Mouse (Mus musculus) ovary, adult 18-20 months (tissue): ENCODE data around the gene Adamtsl3.

Experiments used
- DNase-seq: peaks from one replicate; pipeline ENCODE4 v3.0.0; 2022; ENCODE audit warnings: low spot score, mixed read lengths

Adamtsl3 gene

DNA sequence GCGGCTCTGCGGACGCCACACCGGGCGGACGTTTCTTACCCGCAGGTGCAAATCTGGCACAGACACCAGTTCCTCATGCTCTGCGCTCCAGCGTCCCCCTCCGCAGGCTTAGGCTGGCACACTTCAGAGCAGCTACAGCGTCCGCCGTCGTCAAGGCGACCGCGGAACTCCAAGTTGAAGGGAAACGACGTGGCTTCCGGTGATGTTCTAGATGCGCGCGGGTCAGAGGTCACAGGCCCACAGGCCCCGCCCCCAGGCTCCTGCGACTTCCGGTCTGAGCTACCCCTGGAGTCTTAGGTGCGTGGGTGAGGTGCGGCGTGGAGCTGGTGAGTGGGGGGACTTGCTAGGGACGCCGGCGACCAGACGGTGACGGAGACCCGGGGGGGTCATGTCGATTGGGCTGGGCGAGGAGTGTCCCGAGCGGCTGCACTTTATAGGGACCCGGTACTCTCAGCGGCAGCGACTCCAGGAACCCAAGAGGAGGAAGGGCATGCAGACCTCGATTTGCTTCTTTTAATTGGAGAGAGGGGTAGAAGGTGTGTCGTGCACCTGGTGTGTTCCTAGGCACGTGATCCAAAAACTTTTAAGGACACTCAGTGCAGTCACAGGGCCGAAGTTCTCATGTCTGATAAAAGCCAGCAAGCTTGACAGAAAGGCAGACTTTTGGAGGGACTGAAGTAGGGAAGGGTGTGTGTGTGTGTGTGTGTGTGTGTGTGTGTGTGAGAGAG lies 313.0 kb downstream of the Adamtsl3 start, which contains the start of the genes Saxo2 and Efl1:
Gene Saxo2, minus strand, starts transcription at position 176 of the 728 bp plus-strand sequence.
Gene Efl1, plus strand, starts transcription at position 262 of the 728 bp plus-strand sequence.
- DNase-seq: peak; percentile 86

- DNase-seq: no peak
Observed at GRCm38 (mm10) chr7:82649081-82649445, 313.6 kb downstream of the Adamtsl3 start.
